Mouse (Mus musculus): ENCODE results near the gene Nfia.

Gene Nfia

DNA sequence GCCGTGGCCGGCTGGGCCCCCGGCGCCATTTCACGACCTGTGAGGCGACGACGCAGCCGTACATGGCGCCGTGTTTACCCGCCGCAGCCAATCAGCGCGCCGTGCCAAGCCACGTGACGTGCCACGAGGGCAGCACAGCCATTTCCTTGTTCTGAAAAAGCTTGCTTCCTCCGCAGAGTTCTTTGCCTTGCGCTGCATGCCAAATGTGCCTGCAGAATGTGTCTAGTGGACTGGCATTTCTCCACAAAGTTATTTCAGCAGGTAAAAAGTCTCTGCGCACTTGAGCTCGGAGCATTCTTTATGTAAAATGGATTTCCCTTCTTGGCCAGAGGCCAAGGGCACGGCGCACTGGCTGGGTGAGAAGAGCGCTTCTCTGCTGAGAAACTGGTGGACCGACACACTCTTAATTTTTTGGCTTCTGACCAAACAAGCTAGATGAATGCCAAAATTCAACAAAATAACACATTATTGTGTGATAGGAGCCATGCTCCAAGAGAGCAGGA lies 96.5 kb downstream of the Nfia start:
- peak; percentile 18 for DNase-seq (ENCODE audit: low read depth, low spot score)

DNA sequence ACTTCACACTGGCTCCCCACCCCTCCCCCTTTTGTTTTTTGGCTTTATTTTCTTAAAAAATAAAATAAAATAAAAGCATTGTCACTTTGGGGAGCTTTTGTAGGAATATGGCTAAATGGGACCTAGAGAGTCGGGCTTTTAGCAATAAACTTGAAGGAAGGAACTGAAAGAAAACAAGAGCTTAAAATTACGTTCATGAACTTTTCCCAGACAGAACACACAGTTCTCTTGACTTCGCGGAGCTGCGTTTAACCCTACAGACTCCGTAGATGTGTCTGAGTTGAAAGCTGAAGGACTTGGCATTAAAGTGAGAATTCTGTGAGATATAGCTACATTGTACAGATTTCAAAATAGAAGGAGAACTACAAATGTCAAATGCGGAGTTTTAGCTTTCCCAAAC lies 96.9 kb downstream of the Nfia start:
- DNase-seq (ENCODE audit: low read depth, low spot score), result no peak

DNA sequence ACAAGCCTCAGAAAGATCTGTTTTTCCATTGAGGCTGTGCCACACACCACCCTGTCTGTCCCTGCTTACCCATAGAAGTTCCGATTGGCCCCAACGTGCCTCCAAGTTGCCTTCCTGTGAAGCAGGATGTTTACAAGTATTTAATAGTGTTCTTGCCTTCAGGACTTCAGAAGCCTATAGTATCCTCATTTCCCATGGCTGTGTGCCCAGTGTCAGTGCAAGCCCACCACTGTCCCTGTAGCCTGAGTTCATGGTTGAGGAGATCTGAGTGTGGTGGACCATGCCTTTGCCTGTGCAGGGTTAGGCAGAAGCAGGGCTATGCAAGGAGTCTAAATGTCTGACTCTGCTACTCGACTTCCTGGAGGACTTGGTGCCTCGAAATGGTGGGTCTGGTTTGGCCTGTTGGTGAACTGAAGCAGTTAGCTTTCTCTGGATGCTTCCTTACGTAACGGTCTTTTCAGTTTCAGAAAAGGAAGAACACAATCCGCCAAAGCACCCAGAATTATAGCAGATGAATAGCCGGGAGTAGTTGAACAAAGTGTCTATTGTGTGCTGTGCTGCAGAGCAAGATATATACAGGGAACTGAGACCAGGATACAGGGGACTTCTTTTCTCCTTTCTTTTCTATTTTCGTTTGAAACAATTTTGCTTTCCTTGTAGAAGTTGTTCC lies 99.4 kb downstream of the Nfia start:
- DNase-seq (ENCODE audit: low read depth, low spot score), result no peak

DNA sequence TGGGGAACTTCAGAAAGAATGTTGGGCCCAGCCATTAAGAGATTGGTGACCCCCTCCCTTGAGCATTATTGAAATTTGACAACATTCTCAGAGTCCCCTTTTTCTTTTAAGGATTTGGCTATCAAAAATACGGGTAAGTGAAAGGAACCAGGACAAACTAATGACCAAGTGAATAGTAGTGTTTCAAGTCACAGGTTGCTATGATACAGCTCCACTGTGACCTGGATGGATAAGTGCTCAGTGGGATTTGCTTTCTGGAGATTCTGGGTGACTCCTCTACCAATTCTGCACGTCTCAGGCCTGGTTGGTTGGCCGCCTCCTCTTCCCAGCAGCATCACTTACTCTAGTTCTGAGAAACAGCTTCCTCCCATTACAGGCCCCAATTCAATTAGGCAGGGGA lies 102.4 kb downstream of the Nfia start:
- no peak for DNase-seq (ENCODE audit: low read depth, low spot score)

DNA sequence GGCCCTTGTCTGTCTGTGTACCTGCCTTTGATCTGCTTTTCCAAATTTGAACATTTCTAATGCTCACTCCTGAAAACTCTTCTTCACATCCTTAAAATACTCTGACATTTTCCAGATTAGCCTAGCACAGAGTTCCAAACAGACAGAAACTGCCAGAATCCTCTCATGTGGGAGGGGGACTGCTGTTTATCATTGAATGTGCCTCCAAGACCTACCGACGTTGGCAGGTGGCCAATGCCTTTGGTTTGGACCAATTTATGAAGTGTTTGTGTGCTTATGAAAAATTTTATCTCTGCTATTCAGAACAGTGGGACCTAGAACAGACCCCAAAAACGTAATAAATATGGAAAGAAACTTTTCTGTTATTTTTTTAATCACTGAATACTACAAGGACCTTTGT lies 103.4 kb downstream of the Nfia start:
- no peak for DNase-seq (ENCODE audit: low read depth, low spot score)

DNA sequence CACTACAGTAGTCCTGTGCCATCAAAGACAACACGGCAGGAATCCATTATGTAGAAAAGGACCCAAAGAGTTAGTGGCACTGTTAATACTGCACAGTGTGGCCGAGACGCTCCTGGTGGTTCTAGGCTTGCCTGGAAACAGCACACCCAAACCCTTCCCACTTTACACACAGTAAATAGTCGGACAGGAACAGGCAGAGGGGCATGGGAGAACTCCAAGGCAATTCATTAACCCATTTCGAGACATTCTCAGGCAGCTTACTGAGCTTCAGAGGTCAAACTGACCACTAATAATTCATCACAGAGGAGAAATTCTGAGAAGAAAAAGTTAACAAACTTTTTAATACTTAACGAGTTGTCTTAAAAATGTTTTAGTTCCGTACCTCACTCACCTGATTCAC lies 107.2 kb downstream of the Nfia start:
- DNase-seq (ENCODE audit: low read depth, low spot score), result no peak

DNA sequence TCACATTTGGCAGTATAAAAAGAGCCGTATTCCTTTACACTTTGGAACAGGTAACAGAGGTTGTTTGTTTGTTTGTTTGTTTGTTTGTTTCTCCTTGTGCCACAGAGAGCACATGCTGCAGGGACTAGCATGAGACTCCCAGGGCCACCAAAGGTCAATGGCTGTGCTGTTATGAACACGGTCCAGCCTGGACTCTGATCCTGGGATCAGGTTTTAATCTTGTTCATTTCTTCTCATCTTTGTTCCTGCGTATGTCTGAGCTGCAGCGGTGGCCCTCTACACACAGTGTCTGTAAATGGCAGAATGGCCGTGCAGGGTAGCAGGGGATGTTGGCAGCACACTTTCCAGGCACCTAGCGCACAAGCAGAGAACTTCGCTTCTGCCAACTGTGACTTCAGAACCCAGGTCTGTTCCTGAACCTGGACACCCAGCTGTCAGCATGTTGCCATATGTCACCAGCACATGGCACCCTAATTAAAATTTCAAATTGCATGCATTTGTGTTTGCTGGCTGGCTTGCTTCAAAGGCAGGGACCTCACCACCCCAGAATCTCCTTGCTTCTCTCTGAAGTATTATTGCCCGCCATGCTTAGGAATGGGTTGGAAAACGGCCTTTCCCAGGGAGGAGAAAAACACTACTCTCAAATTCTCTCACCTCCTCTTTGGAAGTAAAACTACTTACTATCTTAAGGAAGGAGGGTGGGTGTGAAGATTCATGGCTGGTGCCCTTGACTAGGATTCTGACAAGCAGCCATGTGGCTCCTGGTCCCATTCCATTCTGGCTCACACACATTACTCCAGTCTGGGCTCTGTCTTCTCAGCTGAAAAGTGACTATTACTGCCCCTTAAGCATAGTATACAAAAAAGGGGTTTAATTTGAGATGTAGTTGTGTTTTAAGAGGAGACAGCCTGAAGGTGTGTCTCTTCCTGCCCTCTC lies 107.9 kb downstream of the Nfia start:
- no peak for DNase-seq (ENCODE audit: low read depth, low spot score)

DNA sequence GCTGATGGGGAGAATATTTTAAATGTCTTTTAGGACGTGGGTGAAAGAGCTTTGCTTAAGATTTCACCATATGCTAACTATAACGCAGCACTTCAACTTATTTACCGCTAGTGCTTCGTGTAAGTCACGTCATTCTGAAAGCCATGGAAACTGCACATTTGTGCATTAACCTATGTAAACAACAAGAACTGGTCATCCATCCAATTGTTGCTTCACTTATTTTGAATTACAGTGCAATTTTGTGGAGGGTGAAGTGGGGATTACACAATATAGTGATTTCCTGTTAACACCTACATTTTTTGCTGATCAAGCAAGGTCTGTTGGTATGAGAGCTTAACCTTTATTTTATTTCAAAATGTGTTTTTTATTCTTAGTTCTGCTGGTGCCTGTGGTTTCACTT lies 113.0 kb downstream of the Nfia start:
- no peak for DNase-seq (ENCODE audit: low read depth, low spot score)

DNA sequence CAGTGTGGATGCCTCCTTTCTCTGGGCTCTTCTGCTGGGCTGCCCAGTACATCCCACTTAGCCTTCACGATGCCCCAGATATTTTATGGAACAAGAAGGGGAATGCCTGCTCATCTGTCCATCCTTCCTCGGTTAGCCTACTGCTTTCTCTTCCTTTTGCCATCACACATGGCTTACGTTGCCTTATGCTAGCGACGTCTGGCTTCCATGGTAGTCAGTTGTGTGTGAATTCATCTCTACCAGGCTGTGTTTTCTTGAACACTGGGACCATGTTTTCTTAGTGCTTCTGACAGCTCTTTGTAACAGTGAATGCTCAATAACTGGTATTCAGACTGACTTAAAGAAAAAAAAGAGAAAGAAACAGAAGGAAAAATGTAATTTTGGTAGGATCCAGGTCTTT lies 113.7 kb downstream of the Nfia start:
- DNase-seq (ENCODE audit: low read depth, low spot score), result no peak

DNA sequence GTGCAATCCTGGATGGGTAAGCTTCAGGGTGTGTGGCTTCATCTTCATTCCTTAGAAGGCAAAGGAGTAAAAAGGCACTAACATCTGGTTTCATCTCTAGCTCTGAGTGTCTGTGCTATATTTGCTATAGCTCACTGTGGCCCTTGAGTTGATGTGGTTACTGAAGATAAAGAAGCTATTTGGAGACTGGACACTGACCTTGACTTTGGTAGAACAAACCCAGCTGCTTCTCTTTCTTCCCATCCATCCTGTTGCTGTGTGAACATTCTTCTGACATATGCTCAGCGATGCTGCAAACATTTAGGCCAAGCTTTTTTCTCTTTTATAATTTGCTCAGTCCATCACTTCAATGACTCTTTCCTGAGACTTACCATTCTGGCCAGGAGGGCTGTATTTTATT lies 114.7 kb downstream of the Nfia start:
- DNase-seq (ENCODE audit: low read depth, low spot score), result no peak

DNA sequence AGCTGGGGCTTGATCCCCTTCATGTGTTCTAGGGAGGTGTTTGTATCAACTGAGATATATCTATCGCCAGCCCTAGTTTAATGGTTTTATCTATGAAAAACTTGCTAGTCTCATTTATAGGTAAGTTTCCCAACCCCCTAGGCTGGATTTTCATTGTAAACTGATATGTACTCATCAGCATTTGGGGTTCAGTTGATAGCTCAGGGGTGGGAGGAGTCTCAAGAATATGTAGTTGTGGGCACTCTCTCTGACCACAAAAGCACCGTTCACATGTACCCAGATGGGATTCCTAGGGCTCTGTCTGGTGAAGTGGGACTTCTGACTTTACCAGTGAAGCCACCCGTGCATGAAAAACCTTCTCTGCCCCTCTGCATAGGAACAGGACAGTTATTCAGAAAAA lies 118.5 kb downstream of the Nfia start:
- DNase-seq (ENCODE audit: low read depth, low spot score), result no peak

DNA sequence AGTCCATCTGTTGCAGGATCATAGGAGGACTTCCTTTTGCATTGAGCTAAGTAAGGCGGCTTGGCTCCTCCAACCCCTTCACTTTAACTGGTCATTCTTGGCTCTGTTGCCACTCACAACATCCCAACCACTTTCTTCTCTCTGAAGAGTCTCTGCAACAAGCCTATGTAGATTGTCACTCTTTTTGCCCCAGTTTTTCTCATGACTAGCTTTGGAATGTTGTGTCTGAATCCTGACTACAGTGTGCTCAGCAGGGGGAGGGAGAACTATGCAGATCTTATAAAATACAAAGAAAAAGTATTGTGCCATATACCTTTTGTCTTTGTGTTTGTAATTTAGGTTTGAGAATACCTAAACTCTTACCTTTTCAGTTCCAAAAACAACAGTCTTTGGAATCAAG lies 119.1 kb downstream of the Nfia start:
- no peak for DNase-seq (ENCODE audit: low read depth, low spot score)

DNA sequence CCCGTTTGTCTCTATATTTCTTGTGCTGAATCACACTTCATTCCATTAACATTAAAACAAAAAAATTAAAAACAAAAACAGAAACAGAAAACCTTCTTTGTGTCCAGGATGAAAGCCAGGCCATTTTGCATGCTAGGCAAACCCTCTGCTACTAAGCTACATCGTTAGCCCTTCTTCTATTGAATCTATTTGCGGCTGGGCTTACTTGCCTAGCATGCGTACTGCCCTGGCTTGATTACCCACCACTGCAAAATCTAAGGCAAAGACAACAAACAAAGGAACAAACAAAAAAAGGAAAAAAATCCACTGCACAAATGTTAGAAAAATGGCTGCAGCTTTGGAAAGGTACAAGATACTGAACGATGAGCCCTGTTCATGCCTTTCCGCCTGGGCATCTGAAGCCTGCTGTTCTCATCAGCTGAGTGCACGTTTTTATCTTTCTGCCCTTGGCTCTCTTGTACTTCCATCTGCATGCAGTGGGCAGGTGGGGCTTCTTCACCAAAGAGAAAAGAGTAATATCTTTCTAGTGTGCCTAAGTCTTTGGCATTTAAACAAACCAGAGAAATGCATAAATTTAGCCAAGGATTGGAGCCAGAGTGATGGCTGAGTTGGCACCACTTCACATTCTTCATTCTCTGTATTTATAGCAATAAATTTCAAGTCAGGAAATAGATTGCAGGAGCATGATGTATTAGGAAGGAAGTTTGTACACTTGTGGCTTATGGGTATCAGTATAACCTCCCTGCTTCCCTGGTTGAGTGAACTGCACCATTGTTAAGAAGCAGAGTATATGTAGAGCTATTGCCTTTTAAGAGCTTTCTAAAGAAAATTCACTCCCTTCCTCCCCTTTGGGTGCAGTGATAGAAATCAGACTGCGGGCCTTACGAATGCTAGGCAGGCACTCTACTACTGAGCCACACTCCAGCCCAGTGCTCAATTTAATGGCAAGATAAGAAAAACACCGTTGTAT lies 121.7 kb downstream of the Nfia start:
- DNase-seq (ENCODE audit: low read depth, low spot score), result no peak

DNA sequence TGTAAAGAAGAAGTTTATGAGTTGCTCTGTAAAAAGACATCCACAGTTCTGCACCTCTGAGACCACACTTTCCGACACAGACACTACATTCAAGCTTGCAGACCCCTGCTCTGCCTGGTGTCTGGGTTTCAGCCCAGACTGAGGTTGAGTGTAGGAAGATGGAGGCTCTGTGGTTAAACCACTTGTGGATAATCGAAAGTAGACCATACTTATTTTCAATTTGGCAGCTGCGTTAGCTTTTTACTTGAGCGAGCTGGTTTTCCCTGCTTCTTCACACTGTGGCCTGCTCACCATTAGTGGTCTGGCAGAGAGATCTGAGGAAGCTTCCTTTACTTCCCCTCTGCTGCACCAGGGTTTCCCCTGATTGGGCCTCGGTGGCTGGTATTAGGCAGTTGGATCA lies 123.4 kb downstream of the Nfia start:
- DNase-seq (ENCODE audit: low read depth, low spot score), result no peak

DNA sequence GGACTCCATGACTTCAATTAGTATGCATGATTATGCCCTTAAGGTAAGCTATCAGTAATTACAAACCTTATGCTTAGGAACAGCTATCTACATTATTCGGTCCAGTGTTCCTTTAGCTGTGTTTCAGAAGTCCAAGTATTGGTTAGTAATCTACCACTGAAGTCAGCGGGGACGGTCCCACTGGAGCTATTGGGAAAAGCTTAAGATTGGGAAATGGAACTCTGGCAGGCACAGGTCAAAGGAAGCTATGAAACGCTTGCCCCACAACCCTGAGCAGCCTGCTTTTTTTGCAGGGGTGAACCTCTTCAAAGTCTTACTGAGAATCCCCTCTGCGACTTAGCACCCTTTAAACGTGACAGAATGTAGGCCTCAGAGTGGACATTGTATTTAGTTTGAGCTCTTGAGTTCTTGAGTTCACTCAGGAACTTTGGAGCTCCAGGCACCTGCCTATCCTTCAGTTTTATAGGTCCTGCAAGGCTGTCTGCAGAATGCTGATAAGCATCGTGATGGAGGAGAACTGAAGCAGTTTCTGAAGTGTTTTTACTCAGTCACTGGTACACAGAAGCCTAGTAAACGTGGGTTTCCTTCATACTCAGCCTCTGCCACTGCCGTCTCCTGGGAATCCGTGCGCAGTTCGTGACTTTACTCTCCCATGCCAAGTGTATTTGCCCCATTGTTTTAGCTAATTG lies 127.9 kb downstream of the Nfia start:
- no peak for DNase-seq (ENCODE audit: low read depth, low spot score)

DNA sequence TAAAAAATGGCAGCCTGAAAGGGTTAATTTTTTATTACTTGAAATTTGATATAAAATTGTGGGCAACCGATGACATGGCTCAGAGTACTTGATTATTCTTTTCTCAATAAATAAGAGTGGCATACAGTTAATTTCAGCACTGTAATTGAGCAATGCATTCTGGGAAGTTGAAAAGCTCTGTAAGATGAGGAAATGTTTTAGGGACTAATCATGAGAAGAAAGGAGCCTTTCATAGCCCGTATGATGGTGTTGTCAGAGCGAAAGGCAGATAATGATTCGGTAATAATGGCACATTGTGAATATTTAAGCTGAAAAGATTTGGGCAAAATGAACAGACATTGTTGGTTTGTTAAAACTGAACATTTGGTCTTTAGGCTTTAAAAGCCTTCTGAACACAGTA lies 133.3 kb downstream of the Nfia start:
- no peak for DNase-seq (ENCODE audit: low read depth, low spot score)

DNA sequence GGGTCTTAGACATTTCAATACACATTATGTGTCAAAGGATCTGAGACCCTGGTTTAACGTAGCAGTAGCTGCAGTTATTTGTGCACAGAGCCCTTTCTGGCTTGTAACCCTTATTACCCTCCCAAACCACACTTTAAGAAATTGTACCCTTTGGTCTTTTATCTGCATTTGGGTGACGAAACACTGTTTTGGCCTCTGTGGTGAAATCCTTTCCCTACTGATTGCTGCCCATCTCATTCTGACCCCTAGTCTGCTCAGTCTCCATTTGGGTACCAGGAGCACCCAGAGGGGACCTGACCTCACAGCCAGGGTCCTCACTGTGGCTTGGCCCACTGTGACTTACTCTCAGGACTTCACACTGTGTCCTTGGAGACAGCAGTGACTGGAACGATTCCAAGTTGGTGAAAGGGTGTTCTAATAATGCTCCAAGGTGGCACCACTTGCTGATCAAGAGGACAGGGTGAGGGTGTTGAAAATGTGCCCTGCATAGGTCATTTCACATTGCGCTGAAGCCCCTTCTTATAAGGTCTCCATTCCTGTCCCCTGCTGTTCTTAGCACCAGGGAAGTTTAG lies 136.1 kb downstream of the Nfia start:
- no peak for DNase-seq (ENCODE audit: low read depth, low spot score)

DNA sequence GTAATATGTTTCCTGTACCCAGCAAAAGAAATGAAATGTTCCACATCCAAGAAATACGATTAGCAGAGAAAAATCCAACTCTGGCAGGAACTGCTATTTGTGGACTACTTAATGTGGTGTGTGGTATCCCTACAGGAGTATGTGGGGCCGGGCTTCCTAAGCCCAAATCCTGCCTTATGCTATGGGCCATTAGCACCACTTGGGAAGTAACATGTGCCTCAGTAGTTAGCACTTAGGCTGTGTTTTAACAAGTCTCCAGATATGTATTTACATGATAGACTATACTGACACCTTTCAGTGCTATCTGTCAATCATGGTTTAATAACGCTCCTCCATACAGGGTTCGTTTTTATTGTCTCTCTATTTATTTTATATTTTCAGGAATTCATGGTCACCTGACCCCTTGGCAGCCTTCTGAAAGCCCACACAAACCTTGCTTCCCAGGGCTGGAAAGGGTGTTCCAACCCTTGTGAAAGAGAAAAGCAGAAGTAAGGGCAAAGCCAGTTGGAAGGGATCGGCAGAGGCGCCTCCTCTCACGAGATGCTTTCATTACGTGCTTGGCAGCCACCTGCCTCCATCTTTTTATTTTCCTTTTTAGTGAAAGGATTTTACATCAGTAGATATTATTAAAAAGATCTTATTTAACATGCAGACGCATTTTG lies 137.7 kb downstream of the Nfia start:
- no peak for DNase-seq (ENCODE audit: low read depth, low spot score)

DNA sequence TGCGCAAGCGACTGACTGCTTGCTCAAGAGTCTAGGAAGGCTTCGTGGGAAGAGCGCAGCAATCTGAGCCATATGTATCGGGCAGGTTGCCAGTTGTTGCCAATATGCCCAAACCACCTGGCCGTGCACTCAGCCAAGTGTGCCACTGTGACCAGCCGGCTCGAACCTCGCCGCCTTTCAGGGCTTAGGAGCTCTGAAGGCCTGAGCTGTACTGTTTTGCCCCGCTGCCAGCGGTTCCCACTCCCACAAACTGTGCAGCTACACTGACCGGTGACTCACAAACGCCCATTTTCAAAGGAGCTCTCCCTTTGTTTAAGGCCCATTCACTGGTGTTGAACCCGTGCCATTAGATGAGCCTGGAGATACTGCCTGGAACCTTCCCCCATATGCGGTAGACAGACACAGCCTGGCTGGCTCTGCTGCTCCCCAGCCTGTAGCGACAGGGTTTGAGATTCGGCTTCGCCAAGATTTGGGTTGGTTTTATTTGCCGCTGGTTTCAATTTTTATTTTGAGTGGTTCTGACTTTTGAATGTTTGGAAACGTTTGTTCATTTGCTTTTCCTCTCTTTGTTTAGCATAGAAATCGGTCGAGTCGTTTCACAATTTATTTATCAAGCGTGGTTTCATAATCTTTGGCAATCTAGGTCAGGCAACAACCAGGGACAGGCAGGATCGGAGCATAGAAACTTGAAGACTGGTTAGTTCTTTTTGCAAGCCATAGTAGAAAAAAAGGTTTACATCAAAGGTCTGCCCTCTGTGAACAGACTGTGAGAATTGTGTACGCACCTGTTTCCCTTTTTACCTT lies 138.4 kb downstream of the Nfia start:
- no peak for DNase-seq (ENCODE audit: low read depth, low spot score)

DNA sequence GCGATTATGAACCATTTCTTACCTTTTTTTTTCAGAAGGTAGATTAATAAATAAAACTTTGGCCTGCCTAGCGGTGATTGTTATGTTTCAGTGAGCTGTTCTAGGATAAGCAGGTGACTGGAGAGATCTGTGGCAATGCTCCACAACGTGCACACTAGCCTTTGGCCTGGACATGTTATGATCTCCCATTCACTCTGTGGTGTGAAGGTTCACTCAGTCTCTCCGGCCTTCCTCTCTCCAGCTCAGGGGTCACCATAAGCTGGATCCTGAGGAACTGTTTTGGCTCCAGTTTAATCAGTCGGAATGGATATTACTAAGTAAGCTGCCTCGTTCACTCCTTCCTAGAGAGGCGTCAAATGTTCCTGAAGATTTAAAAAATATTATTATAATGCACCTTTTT lies 139.2 kb downstream of the Nfia start:
- no peak for DNase-seq (ENCODE audit: low read depth, low spot score)
